Comparison of ENCODE assay signal across 13 mouse cellular contexts in the genomic region with DNA sequence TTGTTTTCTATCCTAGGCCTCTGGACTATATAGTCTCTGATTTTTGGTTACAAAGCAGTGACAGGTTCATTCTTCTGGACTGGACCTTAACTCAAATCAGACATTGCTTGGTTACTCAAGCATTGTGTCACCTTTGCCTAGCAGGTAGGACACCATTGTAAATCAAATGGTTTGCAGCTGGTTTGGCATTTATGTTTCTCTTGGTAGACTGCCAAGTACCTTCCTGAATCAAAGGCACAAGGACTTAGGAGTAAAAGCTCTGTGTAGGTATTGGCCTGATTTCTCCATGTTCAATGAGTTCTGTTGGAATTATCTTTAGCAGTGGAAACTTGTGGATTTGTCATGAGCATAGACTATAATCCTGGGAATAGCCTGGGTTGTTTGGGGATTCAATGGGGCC.
"Had no signal": no experiment of that assay in that cellular context is flagged by ENCODE, and none has a peak within 500 bp of the region (broad histone marks: within the 10 kb centered on the region; RNA-seq: fewer than 3 reads in every experiment).

No protein-coding gene starts in this region.

- DNase-seq: lung, adult 18-20 months; lung, embryonic 14.5 days; lung, postnatal 10 days; lung, postnatal 4 days; midbrain, embryonic 14.5 days; retina, postnatal 1 day; right cerebral cortex, adult 18-20 months; right cerebral cortex, postnatal 25 days; right cerebral cortex, postnatal 4 days; spleen, adult 18-20 months; thymus, adult 18-20 months; thymus, postnatal 14 days; thymus, postnatal 36 days had no signal
